Mouse (Mus musculus): ENCODE measurements around the gene Fancg.
"Not testable (repeated sequence)": the region's sequence is repeated elsewhere in the genome, so short reads cannot be mapped to it uniquely, and the experiment has no call there.

The Fancg gene

DNA sequence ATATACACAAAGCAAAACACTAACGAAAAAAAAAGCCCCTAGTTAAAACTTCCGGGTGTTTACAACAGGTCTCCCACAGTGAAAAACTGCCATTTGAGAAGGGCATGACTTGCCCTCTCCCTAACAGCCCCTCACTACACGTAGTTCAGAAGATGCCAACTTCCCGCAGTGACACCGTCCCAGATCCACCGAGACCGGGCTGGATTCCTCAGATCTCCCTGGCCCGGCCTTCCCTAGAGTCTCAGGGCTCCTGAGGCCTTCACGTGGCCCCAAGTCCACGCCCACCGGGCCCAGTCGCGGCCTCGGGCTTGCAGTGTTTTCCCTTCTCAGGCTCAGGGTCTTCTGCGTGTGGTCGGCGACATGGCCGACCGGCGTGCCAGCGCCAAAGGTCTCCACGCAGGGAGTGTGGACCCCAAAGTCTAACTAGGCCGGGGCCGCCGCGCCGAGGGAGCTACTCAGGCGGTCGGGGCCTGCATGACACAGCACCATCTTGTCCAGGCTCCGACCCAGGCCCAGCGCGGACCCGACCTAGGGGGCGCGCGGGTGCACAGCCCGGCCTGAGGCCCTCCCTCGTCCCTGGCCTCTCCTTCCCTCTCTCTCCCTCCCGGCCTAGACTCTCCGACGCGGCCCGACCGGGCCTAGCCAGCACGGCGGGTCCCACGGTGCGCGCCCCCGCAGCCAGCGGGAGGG is 10.7 kb downstream of the Fancg start:
- peak; percentile 34 for DNase-seq (ENCODE audit: low read depth, low spot score)

DNA sequence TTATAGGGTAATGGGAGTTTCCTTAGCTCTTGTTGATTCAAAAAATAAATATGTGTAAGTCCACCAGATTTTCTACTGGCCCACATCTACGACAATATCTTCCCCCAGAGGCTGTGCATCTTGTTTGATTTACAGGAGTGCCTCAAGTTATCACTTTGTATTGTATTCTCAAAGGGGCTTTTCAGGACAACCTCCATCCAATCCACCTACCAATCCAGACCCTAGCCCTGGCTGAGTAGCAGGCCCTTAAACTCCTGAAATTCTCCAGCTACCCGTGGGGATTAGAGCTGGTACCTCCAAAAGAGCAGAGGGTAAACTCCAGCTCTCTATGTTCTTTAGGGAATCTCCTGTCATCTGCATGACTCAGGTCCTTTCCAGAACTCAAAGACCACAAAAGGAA is 12.3 kb downstream of the Fancg start:
- no peak for DNase-seq (ENCODE audit: low read depth, low spot score)

- no peak for DNase-seq (ENCODE audit: low read depth, low spot score)
Measured at GRCm38 (mm10) chr4:42988296-42988695, 22.0 kb downstream of the Fancg start.

- DNase-seq (ENCODE audit: low read depth, low spot score): not testable (repeated sequence)
Measured at GRCm38 (mm10) chr4:42980467-42980866, 29.8 kb downstream of the Fancg start.

DNA sequence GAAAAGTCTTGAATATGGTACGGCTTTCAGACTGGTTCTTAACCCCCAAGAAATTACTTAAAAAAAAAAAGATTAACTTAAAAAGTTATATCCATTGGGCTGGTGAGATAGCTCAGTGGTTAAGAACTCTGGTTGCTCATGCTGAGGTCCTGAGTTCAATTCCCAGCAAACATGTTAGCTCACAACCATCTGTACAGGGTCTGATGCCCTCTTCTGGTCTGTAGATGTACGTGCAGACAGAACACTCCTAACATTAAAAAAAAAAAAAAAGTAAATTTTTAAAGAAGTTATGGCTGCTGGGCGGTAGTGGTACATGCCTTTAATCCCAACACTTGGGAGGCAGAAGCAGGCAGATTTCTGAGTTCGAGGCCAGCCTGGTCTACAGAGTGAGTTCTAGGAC is 32.2 kb downstream of the Fancg start:
- DNase-seq (ENCODE audit: low read depth, low spot score): no peak

DNA sequence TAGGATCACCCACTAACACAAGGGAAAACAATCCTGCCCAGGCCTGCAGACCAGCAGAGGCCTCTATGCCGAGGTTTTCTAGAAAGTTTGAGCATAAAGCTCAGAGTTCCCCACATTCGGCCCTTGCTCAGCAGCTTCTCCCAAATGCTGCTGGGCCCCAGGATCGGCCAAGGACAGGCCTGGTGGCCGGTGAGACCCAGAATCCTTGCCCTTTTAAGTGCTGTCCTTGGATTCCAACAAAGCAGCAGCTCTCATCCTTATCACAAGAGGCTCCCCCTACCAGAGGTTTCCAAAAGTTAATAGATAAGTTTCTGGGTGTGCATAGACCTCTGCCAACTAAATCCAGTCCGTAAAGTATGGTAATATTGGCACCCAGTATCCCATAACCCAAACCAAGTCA is 36.4 kb downstream of the Fancg start:
- DNase-seq (ENCODE audit: low read depth, low spot score): no peak

DNA sequence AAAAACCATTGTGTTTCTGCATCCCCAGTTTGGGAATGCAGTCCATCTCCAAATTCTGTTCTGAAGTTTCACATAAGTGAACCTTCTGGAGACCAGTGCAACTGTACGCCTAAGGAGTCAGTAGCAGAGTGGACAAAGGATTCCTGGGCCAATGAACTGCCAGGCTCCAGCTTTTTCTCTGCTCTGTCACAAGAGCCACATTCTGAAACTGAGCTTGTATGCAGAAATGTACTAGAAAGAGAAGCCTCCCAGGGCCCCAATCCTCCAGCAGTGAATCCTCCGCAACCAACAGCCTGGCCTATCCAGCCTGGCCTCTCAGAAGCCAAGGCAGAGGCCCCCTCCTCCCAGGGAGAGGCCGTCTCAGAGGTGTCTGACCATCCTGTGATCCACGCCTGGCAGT is 37.4 kb downstream of the Fancg start:
- DNase-seq (ENCODE audit: low read depth, low spot score): no peak

DNA sequence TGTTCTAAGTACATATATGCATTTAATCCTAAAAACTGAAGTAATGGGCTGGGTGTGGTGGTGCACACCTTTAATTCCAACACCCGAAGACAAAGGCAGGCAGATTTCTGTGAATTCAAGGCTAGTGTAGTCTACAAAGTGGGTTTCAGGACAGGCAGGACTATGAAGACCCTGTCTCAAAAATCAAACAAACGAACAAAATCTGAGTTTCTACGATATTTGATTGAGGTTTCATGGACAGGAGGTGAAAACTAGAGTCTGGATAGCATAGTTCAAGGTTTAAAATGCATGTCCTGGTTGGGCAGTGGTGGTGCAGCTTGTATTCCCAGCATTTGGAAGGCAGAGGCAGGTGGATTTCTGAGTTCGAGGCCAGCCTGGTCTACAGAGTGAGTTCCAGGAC is 41.0 kb downstream of the Fancg start, which contains the start of gene 1700022I11Rik:
Gene 1700022I11Rik, plus strand, starts transcription at position 301 of the 400 bp plus-strand sequence.
- DNase-seq (ENCODE audit: low read depth, low spot score): no peak

DNA sequence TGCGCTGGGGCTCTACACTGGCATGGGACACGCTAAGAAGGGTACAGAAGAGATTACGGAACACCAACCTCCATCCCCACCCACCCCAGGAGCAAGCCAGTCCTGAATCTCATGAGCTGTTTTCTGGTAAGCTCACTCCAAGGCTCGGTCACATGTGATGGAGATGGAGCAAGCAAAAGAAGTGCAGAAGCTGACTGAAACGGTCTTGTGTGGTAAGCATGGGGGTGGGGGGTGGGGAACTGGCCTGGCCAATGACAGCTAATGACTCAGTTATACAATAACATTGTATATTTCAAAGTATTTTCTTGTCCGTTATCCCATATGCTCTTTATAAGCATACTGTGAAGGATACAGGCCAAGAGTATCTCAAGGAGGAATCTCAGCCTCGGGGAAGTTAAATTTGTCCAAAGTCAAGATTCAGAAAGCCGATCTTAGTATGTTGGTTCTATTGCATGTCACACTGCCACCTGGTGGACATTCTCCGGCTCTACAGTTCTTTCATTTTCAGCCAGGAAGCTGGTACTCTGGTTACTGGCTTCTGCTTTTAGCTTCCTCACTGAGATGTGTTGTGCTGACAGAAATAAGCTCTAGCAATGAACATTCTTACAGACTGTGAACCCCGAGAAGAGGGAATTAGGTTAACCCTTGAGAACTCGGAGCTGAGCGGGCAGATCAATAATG is 45.1 kb downstream of the Fancg start:
- no peak for DNase-seq (ENCODE audit: low read depth, low spot score)

DNA sequence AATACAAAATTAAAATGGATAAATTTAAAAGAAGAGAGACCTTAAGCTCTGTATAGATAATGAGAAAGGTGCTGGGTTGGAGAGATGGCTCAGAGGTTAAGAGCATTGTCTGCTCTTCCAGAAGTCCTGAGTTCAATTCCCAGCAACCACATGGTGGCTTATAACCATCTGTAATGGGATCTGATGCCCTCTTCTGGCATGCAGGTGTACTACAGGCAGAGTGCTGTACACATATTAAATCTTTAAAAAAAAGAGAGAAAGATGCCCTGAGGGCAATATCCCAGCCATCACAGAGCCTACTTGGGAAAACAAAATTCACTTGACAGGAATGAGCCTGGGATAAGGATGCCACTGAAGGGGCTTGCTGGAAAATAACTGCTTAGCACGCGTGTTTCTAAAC is 46.8 kb downstream of the Fancg start:
- DNase-seq (ENCODE audit: low read depth, low spot score): no peak

DNA sequence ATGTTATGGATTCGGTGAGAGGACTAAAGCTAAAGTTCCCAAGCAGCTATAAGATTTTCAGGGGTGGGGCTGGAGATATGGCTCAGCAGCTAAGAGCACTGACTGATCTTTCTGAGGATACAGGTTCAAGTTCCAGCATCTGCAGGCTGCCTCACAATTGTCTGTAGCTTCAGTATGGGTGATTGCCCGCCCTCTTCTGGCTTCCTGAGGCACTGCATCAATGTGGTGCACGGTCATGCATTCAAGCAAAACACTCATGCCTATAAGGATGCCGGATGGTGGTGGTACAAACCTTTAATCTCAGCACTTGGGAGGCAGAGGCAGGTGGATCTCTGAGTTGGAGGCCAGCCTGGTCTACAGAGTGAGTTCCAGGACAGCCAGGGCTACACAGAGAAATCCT is 48.7 kb downstream of the Fancg start:
- DNase-seq (ENCODE audit: low read depth, low spot score): no peak

GRCm38 (mm10) chr4:42959382-42959781 is 50.9 kb downstream of the Fancg start:
- DNase-seq (ENCODE audit: low read depth, low spot score): no peak

DNA sequence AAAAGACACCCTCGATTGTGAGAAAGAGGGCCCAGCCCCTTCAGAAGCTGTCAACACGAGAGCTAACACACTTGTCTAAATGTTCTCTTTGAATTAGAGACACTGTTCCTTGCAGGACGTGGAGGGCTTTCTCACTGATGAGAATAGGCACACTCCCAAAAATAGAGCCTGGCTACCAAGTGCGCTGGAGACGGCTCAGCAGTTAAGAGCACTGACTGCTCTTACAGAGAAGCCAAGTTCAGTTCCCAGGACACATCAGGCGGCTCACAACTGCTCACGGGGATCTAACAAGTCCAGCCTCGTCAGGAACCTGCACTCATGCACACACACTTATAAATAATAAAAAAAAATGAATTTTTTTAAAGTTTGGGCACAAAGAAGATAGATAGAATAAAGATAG is 51.4 kb downstream of the Fancg start:
- DNase-seq (ENCODE audit: low read depth, low spot score): no peak

DNA sequence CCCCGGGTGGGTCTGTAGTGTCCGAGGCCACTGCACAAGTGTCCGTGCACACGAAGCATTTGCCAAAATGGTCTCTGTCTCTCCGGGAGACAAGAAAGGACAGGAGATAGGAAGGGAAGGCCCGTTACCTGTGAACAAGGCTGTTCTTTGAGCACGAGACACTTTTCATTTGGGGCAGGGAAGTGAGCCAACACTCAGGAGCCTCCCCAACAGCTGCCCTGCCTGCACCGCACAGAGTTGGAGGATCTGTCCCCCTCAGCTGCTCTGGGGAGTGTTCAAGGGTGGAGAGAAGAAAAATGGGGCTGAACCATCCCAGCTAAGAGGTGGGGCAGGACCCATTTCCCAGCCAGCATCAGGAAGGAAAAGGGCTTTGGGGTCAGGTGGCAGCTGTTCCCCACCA is 52.3 kb downstream of the Fancg start:
- DNase-seq (ENCODE audit: low read depth, low spot score): no peak

DNA sequence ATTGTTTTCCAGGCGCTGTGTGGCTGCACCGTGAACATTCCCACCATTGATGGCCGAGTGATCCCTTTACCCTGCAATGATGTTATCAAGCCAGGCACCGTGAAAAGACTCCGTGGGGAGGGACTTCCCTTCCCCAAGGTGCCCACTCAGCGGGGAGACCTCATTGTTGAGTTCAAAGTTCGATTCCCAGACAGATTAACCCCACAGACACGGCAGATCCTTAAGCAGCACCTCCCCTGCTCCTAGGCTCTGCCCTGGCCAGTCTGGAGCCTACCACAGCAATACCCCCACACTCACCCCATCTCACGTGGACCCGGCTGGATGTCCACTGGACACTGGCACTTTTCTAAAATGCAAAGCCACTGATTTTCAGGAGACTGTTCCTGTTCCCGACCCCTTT is 53.0 kb downstream of the Fancg start:
- DNase-seq (ENCODE audit: low read depth, low spot score): no peak

DNA sequence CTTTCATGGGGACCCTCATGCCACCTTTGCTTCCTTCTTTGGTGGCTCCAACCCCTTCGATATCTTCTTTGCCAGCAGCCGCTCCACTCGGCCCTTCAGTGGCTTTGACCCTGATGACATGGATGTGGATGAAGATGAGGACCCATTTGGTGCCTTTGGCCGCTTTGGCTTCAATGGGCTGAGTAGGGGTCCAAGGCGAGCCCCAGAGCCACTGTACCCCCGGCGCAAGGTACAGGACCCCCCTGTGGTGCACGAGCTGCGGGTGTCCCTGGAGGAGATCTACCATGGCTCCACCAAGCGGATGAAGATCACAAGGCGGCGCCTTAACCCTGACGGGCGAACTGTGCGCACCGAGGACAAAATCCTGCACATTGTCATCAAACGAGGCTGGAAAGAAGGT is 53.7 kb downstream of the Fancg start:
- no peak for DNase-seq (ENCODE audit: low read depth, low spot score)

DNA sequence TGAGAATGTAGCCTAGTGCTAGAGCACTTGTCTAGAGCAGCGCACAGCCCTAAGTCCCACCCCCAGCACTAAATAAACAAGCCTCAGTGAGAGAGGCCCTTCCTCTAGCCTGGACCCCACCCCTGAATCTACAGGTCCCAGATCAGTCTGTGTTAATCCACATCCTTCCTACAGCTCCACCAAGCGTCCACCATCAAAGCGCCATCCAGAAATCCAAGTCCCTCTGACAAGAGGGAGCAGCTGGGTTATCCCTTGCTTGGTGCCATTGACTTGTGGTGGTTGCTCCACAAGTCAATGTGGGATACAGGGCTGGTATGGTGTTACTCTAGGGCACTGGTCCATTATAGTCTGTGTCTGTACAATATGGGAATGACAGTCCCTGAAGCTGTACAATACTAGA is 55.1 kb downstream of the Fancg start:
- DNase-seq (ENCODE audit: low read depth, low spot score): no peak

- DNase-seq (ENCODE audit: low read depth, low spot score): no peak
Measured at GRCm38 (mm10) chr4:42954297-42954696, 56.0 kb downstream of the Fancg start.

- DNase-seq (ENCODE audit: low read depth, low spot score): no peak
Measured at GRCm38 (mm10) chr4:42953435-42954094, 56.7 kb downstream of the Fancg start.

DNA sequence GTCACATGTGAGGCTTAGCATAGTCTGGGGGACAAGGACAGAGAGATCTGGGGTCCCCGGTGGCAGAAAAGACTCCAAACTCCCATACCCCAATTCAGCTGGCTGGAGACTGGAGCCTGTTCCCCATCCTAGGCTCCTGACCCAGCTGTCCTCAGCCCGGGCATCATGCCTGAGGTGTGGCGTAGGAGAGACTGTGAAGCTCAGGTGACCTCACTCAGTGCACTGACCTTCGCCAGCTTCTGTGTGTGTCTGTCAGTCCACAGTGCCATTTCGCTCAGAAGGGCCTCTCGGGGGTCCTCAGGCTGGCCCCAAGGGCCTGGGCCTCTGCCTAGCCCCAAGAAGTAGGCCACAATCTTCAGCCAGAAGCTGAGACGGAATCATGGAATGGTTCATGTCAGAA is 57.7 kb downstream of the Fancg start:
- DNase-seq (ENCODE audit: low read depth, low spot score): no peak
